Mouse (Mus musculus) small intestine, adult 2 months (tissue): ENCODE results near the gene Slc25a42.

Experiments
- CTCF ChIP-seq: fragments of 200-500 bp; IDR thresholded peaks from 2 replicates; pipeline ENCODE4 v1.5.1; 2012; ENCODE audit warnings: low read depth, mild to moderate bottlenecking, control low read depth, inconsistent platforms, low read length, moderate library complexity, mixed read lengths; ENCODE audit not compliant: insufficient replicate concordance, insufficient read length; ENCODE audit errors: extremely low read depth
- POLR2A ChIP-seq: fragments of 200-500 bp; IDR thresholded peaks from 2 replicates; pipeline ENCODE4 v1.6.1; 2012; ENCODE audit warnings: low read depth, mild to moderate bottlenecking, control low read depth, inconsistent platforms, low read length, moderate library complexity

DNA sequence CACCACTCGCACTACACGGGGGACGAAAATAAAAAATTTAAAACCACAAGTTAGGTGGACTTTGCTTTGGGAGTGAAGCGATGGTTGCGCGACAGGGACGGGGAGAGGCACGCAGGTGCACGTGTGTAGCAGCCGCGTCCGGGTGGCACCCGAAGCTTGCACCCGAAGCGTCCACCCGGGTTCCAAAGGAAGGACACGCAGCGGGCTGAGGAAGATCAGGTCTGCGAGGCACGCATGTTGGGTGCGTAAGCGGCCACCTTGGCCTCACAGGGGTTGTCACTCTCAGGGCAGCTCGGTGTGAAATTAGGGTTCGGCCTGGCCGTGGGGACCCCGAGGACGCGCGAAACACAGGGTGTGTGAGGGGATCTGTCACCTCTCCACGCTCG, 386 bp downstream of the Slc25a42 start:
- TF ChIP-seq CTCF (no peak), POLR2A (no peak)
